Mouse (Mus musculus) liver, embryonic 12.5 days (tissue): Measurements from ENCODE around the gene Dact2. TPM values are rescaled to one million over a fixed set of nuclear protein-coding genes. Genes with fewer than 3 reads are reported as not detected.
A peak's percentile ranks its signal among the peaks of the same experiment; 100 is the strongest.

Experiments used
- ATAC-seq: fragments of 200-750 bp; cut with Nextera tagmentation; 2 replicates; pipeline ENCODE4 v1.8.0; 2017; ENCODE audit warnings: moderate number of reproducible peaks, mild to moderate bottlenecking, moderate library complexity
- H3K27ac ChIP-seq: fragments of 300-500 bp; sonication (generic); 2 replicates; pipeline ENCODE4 v1.5.1; 2016; ENCODE audit warnings: mild to moderate bottlenecking
- H3K27me3 ChIP-seq: fragments of 300-500 bp; sonication (generic); replicated peaks from 2 replicates; pipeline ENCODE4 v1.6.1; 2016; ENCODE audit warnings: mild to moderate bottlenecking, moderate library complexity
- H3K36me3 ChIP-seq: fragments of 300-500 bp; sonication (generic); 2 replicates; pipeline ENCODE4 v1.6.1; 2016; ENCODE audit warnings: mild to moderate bottlenecking, moderate library complexity
- H3K4me1 ChIP-seq: fragments of 300-500 bp; sonication (generic); 2 replicates; pipeline ENCODE4 v1.6.1; 2016
- H3K4me2 ChIP-seq: fragments of 300-500 bp; sonication (generic); 2 replicates; pipeline ENCODE4 v1.6.1; 2016; ENCODE audit warnings: mild to moderate bottlenecking, moderate library complexity
- H3K4me3 ChIP-seq: fragments of 300-500 bp; sonication (generic); 2 replicates; pipeline ENCODE4 v1.5.1; 2016; ENCODE audit warnings: mild to moderate bottlenecking, moderate library complexity
- H3K9ac ChIP-seq: fragments of 300-500 bp; sonication (generic); 2 replicates; pipeline ENCODE4 v1.6.1; 2016; ENCODE audit warnings: mild to moderate bottlenecking, moderate library complexity
- H3K9me3 ChIP-seq: fragments of 300-500 bp; sonication (generic); replicated peaks from 2 replicates; pipeline ENCODE4 v1.6.1; 2016; ENCODE audit warnings: mild to moderate bottlenecking, moderate library complexity
- WGBS: fragments of 180-500 bp; shearing (Covaris S2); methylation state at CpG from one replicate; pipeline ENCODE4 v1.1.7; 2016; ENCODE audit not compliant: insufficient replicate concordance; 5-methylcytosine and 5-hydroxymethylcytosine counted together
- polyA plus RNA-seq: library from polyadenylated mRNA; unstranded; fragments of >200 nt; fragmentation: Nextera tagmentation; extraction: Ambion mirVana; gene quantifications from 2 replicates; pipeline ENCODE4 v1.2.1, GENCODE M21; 2016

The Dact2 gene
- polyA plus RNA-seq, 1 experiment from 2014 or later: 0.85 TPM

- H3K27me3 ChIP-seq: peaks cover 36% of the 10 kb centered on the region; the same call in 1 of the 2 replicates
- no peaks in the 10 kb centered on the region for H3K9me3 ChIP-seq
- WGBS: 47% methylated on average over 3 of the region's 3 CpGs
- no peaks in the 10 kb centered on the region for H3K4me1 ChIP-seq
- no peak overlapping the region for H3K4me3 ChIP-seq
- H3K36me3 ChIP-seq: no peaks in the 10 kb centered on the region
- H3K27ac ChIP-seq: no peak overlapping the region
- ATAC-seq: no peak
- H3K4me2 ChIP-seq: no peak overlapping the region
- no peak overlapping the region for H3K9ac ChIP-seq
Observed at GRCm38 (mm10) chr17:14232629-14233028, 28.5 kb upstream of the Dact2 start.

- Histone ChIP-seq H3K27me3 (peaks cover 36% of the 10 kb centered on the region; the same call in 1 of the 2 replicates), H3K4me2 (no peak overlapping the region), H3K9me3 (no peaks in the 10 kb centered on the region), H3K36me3 (no peaks in the 10 kb centered on the region), H3K27ac (no peak overlapping the region), H3K9ac (no peak overlapping the region), H3K4me3 (no peak overlapping the region), H3K4me1 (no peaks in the 10 kb centered on the region)
- 13% methylated on average over 13 of the region's 13 CpGs for WGBS
- no peak for ATAC-seq
Observed at GRCm38 (mm10) chr17:14230698-14231430, 26.8 kb upstream of the Dact2 start.

GRCm38 (mm10) chr17:14228381-14228780 is 24.3 kb upstream of the Dact2 start:
- H3K9ac ChIP-seq: no peak overlapping the region
- H3K27ac ChIP-seq: no peak overlapping the region
- no peak overlapping the region for H3K4me3 ChIP-seq
- H3K9me3 ChIP-seq: no peaks in the 10 kb centered on the region
- WGBS: 57% methylated on average over 4 of the region's 4 CpGs
- H3K4me2 ChIP-seq: no peak overlapping the region
- no peaks in the 10 kb centered on the region for H3K4me1 ChIP-seq
- no peak for ATAC-seq
- H3K36me3 ChIP-seq: no peaks in the 10 kb centered on the region
- peaks cover 35% of the 10 kb centered on the region; the same call in 1 of the 2 replicates for H3K27me3 ChIP-seq

- Histone ChIP-seq H3K4me1 (no peaks in the 10 kb centered on the region), H3K9me3 (no peaks in the 10 kb centered on the region), H3K36me3 (no peaks in the 10 kb centered on the region), H3K27me3 (peaks cover 31% of the 10 kb centered on the region; the same call in 1 of the 2 replicates), H3K9ac (no peak overlapping the region), H3K4me2 (no peak overlapping the region), H3K27ac (no peak overlapping the region), H3K4me3 (no peak overlapping the region)
- no peak for ATAC-seq
- WGBS: 26% methylated on average over 6 of the region's 6 CpGs
Observed at GRCm38 (mm10) chr17:14227601-14228000, 23.5 kb upstream of the Dact2 start.

- Histone ChIP-seq H3K4me2 (no peak overlapping the region), H3K9ac (no peak overlapping the region), H3K9me3 (no peaks in the 10 kb centered on the region), H3K4me3 (no peak overlapping the region), H3K4me1 (no peaks in the 10 kb centered on the region), H3K36me3 (no peaks in the 10 kb centered on the region), H3K27ac (no peak overlapping the region), H3K27me3 (peaks cover 26% of the 10 kb centered on the region)
- 22% methylated on average over 4 of the region's 4 CpGs for WGBS
- ATAC-seq: no peak
Observed at GRCm38 (mm10) chr17:14226778-14227177, 22.7 kb upstream of the Dact2 start.

- H3K9ac ChIP-seq: no peak overlapping the region
- ATAC-seq: no peak
- 45% methylated on average over 9 of the region's 9 CpGs for WGBS
- H3K4me2 ChIP-seq: no peak overlapping the region
- H3K27ac ChIP-seq: no peak overlapping the region
- H3K27me3 ChIP-seq: peaks cover 25% of the 10 kb centered on the region
- no peaks in the 10 kb centered on the region for H3K36me3 ChIP-seq
- H3K9me3 ChIP-seq: no peaks in the 10 kb centered on the region
- H3K4me3 ChIP-seq: no peak overlapping the region
- no peaks in the 10 kb centered on the region for H3K4me1 ChIP-seq
Observed at GRCm38 (mm10) chr17:14225982-14226652, 22.0 kb upstream of the Dact2 start.

- Histone ChIP-seq H3K4me2 (no peak overlapping the region), H3K27ac (no peak overlapping the region), H3K4me1 (no peaks in the 10 kb centered on the region), H3K36me3 (no peaks in the 10 kb centered on the region), H3K9me3 (no peaks in the 10 kb centered on the region), H3K4me3 (no peak overlapping the region), H3K27me3 (peaks cover 5% of the 10 kb centered on the region), H3K9ac (no peak overlapping the region)
- 29% methylated on average over 11 of the region's 11 CpGs for WGBS
- no peak for ATAC-seq
Observed at GRCm38 (mm10) chr17:14221893-14222615, 17.9 kb upstream of the Dact2 start.

GRCm38 (mm10) chr17:14220606-14221202 is 16.6 kb upstream of the Dact2 start:
- ATAC-seq: no peak
- Histone ChIP-seq H3K27ac (no peak overlapping the region), H3K9ac (no peak overlapping the region), H3K4me1 (no peaks in the 10 kb centered on the region), H3K36me3 (no peaks in the 10 kb centered on the region), H3K4me2 (no peak overlapping the region), H3K9me3 (no peaks in the 10 kb centered on the region), H3K27me3 (peaks cover 5% of the 10 kb centered on the region; the same call in 1 of the 2 replicates), H3K4me3 (no peak overlapping the region)
- 49% methylated on average over 7 of the region's 7 CpGs for WGBS

GRCm38 (mm10) chr17:14213976-14214529 is 9.9 kb upstream of the Dact2 start:
- no peaks in the 10 kb centered on the region for H3K9me3 ChIP-seq
- no peaks in the 10 kb centered on the region for H3K4me1 ChIP-seq
- 0 out of 2 replicates have a peak, but pooled peaks have one; percentile 13 for ATAC-seq
- H3K4me2 ChIP-seq: no peak overlapping the region
- H3K27ac ChIP-seq: no peak overlapping the region
- H3K27me3 ChIP-seq: no peaks in the 10 kb centered on the region
- H3K4me3 ChIP-seq: no peak overlapping the region
- no peak overlapping the region for H3K9ac ChIP-seq
- H3K36me3 ChIP-seq: no peaks in the 10 kb centered on the region
- WGBS: 33% methylated on average over 3 of the region's 3 CpGs

- ATAC-seq: no peak
- Histone ChIP-seq H3K27ac (no peak overlapping the region), H3K9me3 (no peaks in the 10 kb centered on the region), H3K9ac (no peak overlapping the region), H3K36me3 (no peaks in the 10 kb centered on the region), H3K4me1 (no peaks in the 10 kb centered on the region), H3K4me2 (no peak overlapping the region), H3K4me3 (no peak overlapping the region), H3K27me3 (peaks cover 4% of the 10 kb centered on the region)
- WGBS: 63% methylated on average over 7 of the region's 7 CpGs
Observed at GRCm38 (mm10) chr17:14212796-14213195, 8.7 kb upstream of the Dact2 start.

GRCm38 (mm10) chr17:14207093-14207561 is 3.0 kb upstream of the Dact2 start:
- Histone ChIP-seq H3K36me3 (no peaks in the 10 kb centered on the region), H3K27ac (no peak overlapping the region), H3K4me3 (no peak overlapping the region), H3K9me3 (no peaks in the 10 kb centered on the region), H3K4me1 (no peaks in the 10 kb centered on the region), H3K4me2 (no peak overlapping the region), H3K9ac (no peak overlapping the region), H3K27me3 (peaks cover 59% of the 10 kb centered on the region)
- WGBS: 13% methylated on average over 5 of the region's 5 CpGs
- ATAC-seq: no peak
